Mouse (Mus musculus) MEL (cell line): ENCODE measurements around the gene Slc16a10.

Source experiments
- EP300 ChIP-seq, 2 experiments: IDR thresholded peaks; 2 replicates each; pipeline ENCODE4 v1.6.1; 2011; ENCODE audit warnings: improper control_type of control experiment in 2 of 2, low read length in 2 of 2, low read depth in 1 of 2, mild to moderate bottlenecking in 1 of 2
- HCFC1 ChIP-seq: IDR thresholded peaks from 2 replicates; pipeline ENCODE4 v1.6.1; 2012; ENCODE audit warnings: low read depth, mild to moderate bottlenecking, inconsistent platforms, low read length, improper control_type of control experiment, moderate library complexity
- JUND ChIP-seq: IDR thresholded peaks from 2 replicates; pipeline ENCODE4 v1.6.1; 2011; ENCODE audit warnings: low read depth, mild to moderate bottlenecking, improper control_type of control experiment, low read length
- MAX ChIP-seq: IDR thresholded peaks from 2 replicates; pipeline ENCODE4 v1.6.1; 2011; ENCODE audit warnings: low read length, improper control_type of control experiment
- POLR2A ChIP-seq, 2 experiments: IDR thresholded peaks; 2 replicates each; pipeline ENCODE4 v1.6.1; 2011 to 2012; ENCODE audit warnings: low read length in 2 of 2, mild to moderate bottlenecking in 2 of 2, control low read depth in 1 of 2, improper control_type of control experiment in 1 of 2, low read depth in 1 of 2, moderate library complexity in 1 of 2; ENCODE audit not compliant: control insufficient read depth in 1 of 2, insufficient read depth in 1 of 2, poor library complexity in 1 of 2
- POLR2AphosphoS2 ChIP-seq: IDR thresholded peaks from 2 replicates; pipeline ENCODE4 v1.6.1; 2011; ENCODE audit warnings: low read length, improper control_type of control experiment
- ZC3H11A ChIP-seq: IDR thresholded peaks from 2 replicates; pipeline ENCODE4 v1.6.1; 2012; ENCODE audit warnings: low read depth, mild to moderate bottlenecking, inconsistent platforms, low read length, improper control_type of control experiment

- no peak for TF ChIP-seq ZC3H11A
- no peak for TF ChIP-seq JUND
- TF ChIP-seq EP300 (IDR thresholded peaks at IDR 0.05; ENCODE audit: low read depth in 1 of 2, low read length in 2 of 2): no peak
- no peak for TF ChIP-seq POLR2A (IDR thresholded peaks at IDR 0.05; ENCODE audit: control insufficient read depth in 1 of 2, insufficient read depth in 1 of 2, low read depth in 1 of 2, low read length in 2 of 2, poor library complexity in 1 of 2)
- no peak for TF ChIP-seq MAX
- TF ChIP-seq HCFC1: no peak
- no peak for TF ChIP-seq POLR2AphosphoS2
Measured at GRCm38 (mm10) chr10:40179142-40179541, 37.1 kb upstream of the Slc16a10 start.
